In genomic region chr10:103402171-103402570, GRCm38 (mm10) we compare ENCODE assay signal across 8 mouse cellular contexts. TPM values are rescaled to one million over a fixed set of nuclear protein-coding genes. Genes with fewer than 3 reads are reported as not detected.
DNase-seq lines count a peak whose midpoint lies in the region; ATAC-seq lines count a peak whose summit lies in the region.

No protein-coding gene starts in this region.

- intact Hi-C loops in heart, postnatal 10 days (cut with DNase I), result loop anchor here (1.0 kb wide), 1 partner anchor 148 kb away; no protein-coding TSS in a partner anchor
- intact Hi-C loops in heart, postnatal 25 days (cut with DNase I), result loop anchor here (1.0 kb wide), 1 partner anchor 148 kb away; no protein-coding TSS in a partner anchor

- peak; percentile 59 for ATAC-seq in granulocyte monocyte progenitor cell, adult 5-6 weeks (replicated peaks; ENCODE audit: poor library complexity, severe bottlenecking)
- no peak for ATAC-seq in monocyte, adult 5-6 weeks (replicated peaks; ENCODE audit: insufficient number of reproducible peaks, low FRiP score, low TSS enrichment, poor library complexity, severe bottlenecking)

- DNase-seq in heart, postnatal 10 days, result peak; percentile 4 to 31
- no peak for DNase-seq in heart, postnatal 25 days (ENCODE audit: low spot score)
- DNase-seq in 3134 (ENCODE audit: extremely low read depth, insufficient read length, low spot score), result peak; percentile 5
- DNase-seq in adipocyte (ENCODE audit: low spot score), result peak; percentile 33
- peak; percentile 70 for DNase-seq in retina, postnatal 1 day
- no peak for DNase-seq in urinary bladder, postnatal 25 days (ENCODE audit: low spot score)

RNA-seq across cellular contexts. Expression of gene Slc6a15, which starts 34.6 kb away (rescaled TPM):
- total RNA-seq in heart, postnatal 10 days (2021), result under 1 TPM; 0.27 to 0.55 TPM
- under 1 TPM; 0.16 to 0.22 TPM for total RNA-seq in heart, postnatal 25 days (2021)
- 0.19 TPM in 1 of 2 replicates, not detected in the other for total RNA-seq in granulocyte monocyte progenitor cell, adult 5-6 weeks (2014; fragmentation: Nextera tagmentation)
- 0.77 and 1.1 TPM in 2 replicates for total RNA-seq in granulocyte monocyte progenitor cell, adult 5-6 weeks (2017)
- not detected in 3 replicates for total RNA-seq in monocyte, adult 5-6 weeks (2017)

Comparison
In these comparisons a context has a peak if more than half of its experiments do, and no peak if none do; other contexts are left out.
1. DNase-seq: peak in heart, postnatal 10 days (2 of 2), 3134 (single experiment), adipocyte (single experiment) and retina, postnatal 1 day (single experiment); none in heart, postnatal 25 days (single experiment) and urinary bladder, postnatal 25 days (single experiment).